Mouse (Mus musculus): ENCODE results near the gene Hebp1.

DNA sequence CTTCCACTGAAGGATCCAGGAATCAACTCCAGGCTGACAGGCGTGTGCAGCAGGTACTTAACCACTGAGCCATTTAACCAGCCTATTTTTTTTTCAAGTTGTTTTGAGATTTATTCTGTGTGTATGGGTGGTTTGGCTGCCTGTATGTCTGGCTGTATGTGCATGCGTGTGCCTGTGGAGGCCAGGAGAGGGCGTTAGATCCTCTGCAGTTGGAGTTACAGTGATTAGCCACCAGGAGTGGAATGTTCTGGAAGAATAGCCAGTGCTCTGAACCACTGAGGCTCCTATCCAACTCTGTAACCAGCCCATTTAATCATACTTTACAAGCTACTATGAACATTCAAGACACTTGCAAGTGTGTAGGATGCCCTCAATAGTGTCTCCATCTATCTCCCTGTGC, 38.8 kb upstream of the Hebp1 start:
- peak; percentile 47 for TF ChIP-seq CTCF (IDR thresholded peaks at IDR 0.05; ENCODE audit: low read depth)
- TF ChIP-seq EP300 (IDR thresholded peaks at IDR 0.05; ENCODE audit: low read depth): no peak
